Mouse (Mus musculus) limb, embryonic 11.5 days (tissue): ENCODE data around the gene Tlk1. TPM values are rescaled to one million over a fixed set of nuclear protein-coding genes. Genes with fewer than 3 reads are reported as not detected.
A peak's percentile ranks its signal among the peaks of the same experiment; 100 is the strongest.

ENCODE experiments used
- ATAC-seq: fragments of 200-750 bp; cut with Nextera tagmentation; 2 replicates; pipeline ENCODE4 v1.8.0; 2017; ENCODE audit warnings: low read depth; ENCODE audit not compliant: insufficient number of reproducible peaks, low FRiP score, low TSS enrichment
- DNase-seq: peaks from one replicate; pipeline ENCODE4 v3.0.0-alpha.2; 2015; ENCODE audit warnings: low spot score
- H3K27ac ChIP-seq: fragments of 300-500 bp; sonication (generic); replicated peaks from 2 replicates; pipeline ENCODE4 v1.5.1; 2014; ENCODE audit warnings: low read depth, mild to moderate bottlenecking, low read length
- H3K27me3 ChIP-seq: fragments of 300-500 bp; sonication (generic); 2 replicates; pipeline ENCODE4 v1.6.1; 2014; ENCODE audit warnings: mild to moderate bottlenecking, low read length, mixed read lengths; ENCODE audit not compliant: control insufficient read depth, insufficient read depth
- H3K36me3 ChIP-seq: fragments of 300-500 bp; sonication (generic); 2 replicates; pipeline ENCODE4 v1.6.1; 2014; ENCODE audit warnings: mild to moderate bottlenecking, low read length, moderate library complexity, mixed read lengths; ENCODE audit not compliant: control insufficient read depth, insufficient read depth
- H3K4me1 ChIP-seq: fragments of 300-500 bp; sonication (generic); 2 replicates; pipeline ENCODE4 v1.6.1; 2014; ENCODE audit warnings: low read length, mixed read lengths; ENCODE audit not compliant: control insufficient read depth, insufficient read depth
- H3K4me2 ChIP-seq: fragments of 300-500 bp; sonication (generic); 2 replicates; pipeline ENCODE4 v1.6.1; 2014; ENCODE audit warnings: low read depth, mild to moderate bottlenecking, moderate library complexity; ENCODE audit not compliant: severe bottlenecking
- H3K4me3 ChIP-seq: fragments of 300-500 bp; sonication (generic); 2 replicates; pipeline ENCODE4 v1.5.1; 2014; ENCODE audit warnings: low read depth, low read length
- H3K9ac ChIP-seq: fragments of 300-500 bp; sonication (generic); 2 replicates; pipeline ENCODE4 v1.6.1; 2014; ENCODE audit warnings: mild to moderate bottlenecking, low read length
- H3K9me3 ChIP-seq: fragments of 300-500 bp; sonication (generic); 2 replicates; pipeline ENCODE4 v1.6.1; 2016; ENCODE audit warnings: low read length; ENCODE audit not compliant: control insufficient read depth
- WGBS: fragments of 180-500 bp; shearing (Covaris S2); extraction: QIAGEN DNeasy Blood & Tissue Kit; methylation state at CpG from one replicate; pipeline ENCODE4 v1.1.7; 2014; 5-methylcytosine and 5-hydroxymethylcytosine counted together
- polyA plus RNA-seq: library from polyadenylated mRNA; unstranded; fragments of >200 nt; fragmentation: Nextera tagmentation; extraction: Ambion mirVana; gene quantifications from 2 replicates; pipeline ENCODE4 v1.2.1, GENCODE M21; 2014

Gene Tlk1
- polyA plus RNA-seq, 1 experiment from 2014 or later: 40.4 TPM

- 83% methylated on average over 5 of the region's 5 CpGs for WGBS
- H3K27me3 ChIP-seq: no peaks in the 10 kb centered on the region
- H3K4me2 ChIP-seq: no peak overlapping the region
- ATAC-seq (no peak), DNase-seq (no peak)
- H3K36me3 ChIP-seq: no peaks in the 10 kb centered on the region
- no peak overlapping the region for H3K27ac ChIP-seq
- no peaks in the 10 kb centered on the region for H3K4me1 ChIP-seq
- H3K4me3 ChIP-seq: no peak overlapping the region
- H3K9me3 ChIP-seq: no peaks in the 10 kb centered on the region
- H3K9ac ChIP-seq: no peak overlapping the region
Measured at GRCm38 (mm10) chr2:70829946-70830610, 4.5 kb upstream of the Tlk1 start.

GRCm38 (mm10) chr2:70827780-70828179 lies 2.3 kb upstream of the Tlk1 start:
- DNase-seq (no peak), ATAC-seq (no peak)
- no peaks in the 10 kb centered on the region for H3K9me3 ChIP-seq
- H3K36me3 ChIP-seq: no peaks in the 10 kb centered on the region
- no peak overlapping the region for H3K4me2 ChIP-seq
- 88% methylated on average over 8 of the region's 8 CpGs for WGBS
- H3K27me3 ChIP-seq: no peaks in the 10 kb centered on the region
- H3K4me1 ChIP-seq: no peaks in the 10 kb centered on the region
- H3K9ac ChIP-seq: no peak overlapping the region
- H3K27ac ChIP-seq: no peak overlapping the region
- H3K4me3 ChIP-seq: no peak overlapping the region

GRCm38 (mm10) chr2:70826436-70827230 lies 1.1 kb upstream of the Tlk1 start:
- no peaks in the 10 kb centered on the region for H3K27me3 ChIP-seq
- no peaks in the 10 kb centered on the region for H3K9me3 ChIP-seq
- no peak overlapping the region for H3K27ac ChIP-seq
- no peaks in the 10 kb centered on the region for H3K36me3 ChIP-seq
- no peak overlapping the region for H3K4me2 ChIP-seq
- H3K4me3 ChIP-seq: no peak overlapping the region
- DNase-seq: no peak
- no peak overlapping the region for H3K9ac ChIP-seq
- 77% methylated on average over 8 of the region's 8 CpGs for WGBS
- H3K4me1 ChIP-seq: no peaks in the 10 kb centered on the region
- no peak for ATAC-seq

GRCm38 (mm10) chr2:70824838-70825370 lies 624 bp downstream of the Tlk1 start:
- Histone ChIP-seq H3K9me3 (no peaks in the 10 kb centered on the region), H3K4me1 (no peaks in the 10 kb centered on the region), H3K27ac (peak overlapping the region; percentile 100), H3K4me3 (peak overlapping the region; percentile 89), H3K9ac (peak overlapping the region; percentile 100), H3K4me2 (peak overlapping the region; percentile 59), H3K27me3 (no peaks in the 10 kb centered on the region), H3K36me3 (no peaks in the 10 kb centered on the region)
- WGBS: under 1% methylated on average over 41 of the region's 59 CpGs
- DNase-seq (peak; percentile 86), ATAC-seq (peak; percentile 78)

GRCm38 (mm10) chr2:70823926-70824800 lies 1.4 kb downstream of the Tlk1 start:
- H3K4me1 ChIP-seq: no peaks in the 10 kb centered on the region
- no peaks in the 10 kb centered on the region for H3K27me3 ChIP-seq
- peak overlapping the region; percentile 100 for H3K27ac ChIP-seq
- ATAC-seq: no peak
- DNase-seq: no peak
- H3K9ac ChIP-seq: peak overlapping the region; percentile 100
- no peaks in the 10 kb centered on the region for H3K36me3 ChIP-seq
- H3K4me3 ChIP-seq: peak overlapping the region; percentile 89
- H3K4me2 ChIP-seq: peak overlapping the region; percentile 59
- no peaks in the 10 kb centered on the region for H3K9me3 ChIP-seq
- WGBS: under 1% methylated on average over 27 of the region's 27 CpGs

- ATAC-seq: no peak
- WGBS: 58% methylated on average over 5 of the region's 5 CpGs
- no peak overlapping the region for H3K9ac ChIP-seq
Measured at GRCm38 (mm10) chr2:70823434-70823833, 2.1 kb downstream of the Tlk1 start.

GRCm38 (mm10) chr2:70816939-70817338 lies 8.6 kb downstream of the Tlk1 start:
- Histone ChIP-seq H3K4me3 (no peak overlapping the region), H3K27ac (no peak overlapping the region), H3K27me3 (no peaks in the 10 kb centered on the region), H3K4me2 (no peak overlapping the region), H3K4me1 (no peaks in the 10 kb centered on the region), H3K36me3 (no peaks in the 10 kb centered on the region), H3K9ac (no peak overlapping the region), H3K9me3 (no peaks in the 10 kb centered on the region)
- ATAC-seq: no peak
- no peak for DNase-seq
- 66% methylated on average over 3 of the region's 3 CpGs for WGBS

More at GRCm38 (mm10) chr2:70823434-70823833, 2.1 kb downstream of the Tlk1 start:
- Histone ChIP-seq H3K9me3 (no peaks in the 10 kb centered on the region), H3K4me1 (no peaks in the 10 kb centered on the region), H3K4me2 (peak overlapping the region; percentile 59; the same call in 1 of the 2 replicates), H3K27ac (no peak overlapping the region), H3K36me3 (no peaks in the 10 kb centered on the region), H3K4me3 (peak overlapping the region; percentile 89; the same call in 1 of the 2 replicates), H3K27me3 (no peaks in the 10 kb centered on the region)
- DNase-seq: no peak

GRCm38 (mm10) chr2:70816016-70816415 lies 9.5 kb downstream of the Tlk1 start:
- no peak overlapping the region for H3K4me2 ChIP-seq
- WGBS: 73% methylated on average over 2 of the region's 2 CpGs
- no peaks in the 10 kb centered on the region for H3K36me3 ChIP-seq
- no peaks in the 10 kb centered on the region for H3K9me3 ChIP-seq
- no peak for DNase-seq
- no peak overlapping the region for H3K27ac ChIP-seq
- H3K27me3 ChIP-seq: no peaks in the 10 kb centered on the region
- no peak overlapping the region for H3K4me3 ChIP-seq
- ATAC-seq: no peak
- no peaks in the 10 kb centered on the region for H3K4me1 ChIP-seq
- H3K9ac ChIP-seq: no peak overlapping the region
